Mouse (Mus musculus): Measurements from ENCODE around the gene Fjx1. TPM values are rescaled to one million over a fixed set of nuclear protein-coding genes. Genes with fewer than 3 reads are reported as not detected.

Gene Fjx1
- 21.7 and 25.0 TPM in 2 replicates for polyA plus RNA-seq (2014; fragmentation: Nextera tagmentation; extraction: Ambion mirVana)

- H3K27me3 ChIP-seq (replicated peaks; ENCODE audit: control insufficient read depth, insufficient read depth, low read length), result no peaks in the 10 kb centered on the region
- peak within 1 kb of the TSS; percentile 96 for H3K27ac ChIP-seq (ENCODE audit: low read depth, low read length)
- H3K9me3 ChIP-seq (replicated peaks; ENCODE audit: control insufficient read depth, low read length), result no peaks in the 10 kb centered on the region
- H3K4me2 ChIP-seq (ENCODE audit: low read length), result peak within 1 kb of the TSS; percentile 78
- peak within 1 kb of the TSS; percentile 86 for H3K4me3 ChIP-seq (ENCODE audit: low read depth, low read length)
- DNase-seq (ENCODE audit: low spot score), result peak; percentile 95
- H3K36me3 ChIP-seq (ENCODE audit: control insufficient read depth, insufficient read depth, low read length), result no peaks in the 10 kb centered on the region
- 3% methylated on average over 30 of the region's 49 CpGs for WGBS
- H3K9ac ChIP-seq (ENCODE audit: low read length), result peak within 1 kb of the TSS; percentile 95
- peak; percentile 87 for ATAC-seq
- peaks cover 16% of the 10 kb centered on the region for H3K4me1 ChIP-seq (ENCODE audit: control insufficient read depth, insufficient read depth, low read length)
These were observed at the start of gene Fjx1 for GRCm38 (mm10) chr2:102451671-102452549. Gene Fjx1, minus strand, starts transcription at chr2:102452499.

- Histone ChIP-seq H3K9ac (ENCODE audit: low read length) (no peak overlapping the region), H3K27me3 (replicated peaks; ENCODE audit: control insufficient read depth, insufficient read depth, low read length) (no peaks in the 10 kb centered on the region), H3K4me3 (ENCODE audit: low read depth, low read length) (no peak overlapping the region), H3K9me3 (replicated peaks; ENCODE audit: control insufficient read depth, low read length) (no peaks in the 10 kb centered on the region), H3K4me2 (ENCODE audit: low read length) (no peak overlapping the region), H3K27ac (ENCODE audit: low read depth, low read length) (no peak overlapping the region), H3K4me1 (ENCODE audit: control insufficient read depth, insufficient read depth, low read length) (no peaks in the 10 kb centered on the region), H3K36me3 (ENCODE audit: control insufficient read depth, insufficient read depth, low read length) (no peaks in the 10 kb centered on the region)
- ATAC-seq (no peak), DNase-seq (ENCODE audit: low spot score) (no peak)
- WGBS, result 60% methylated on average over 4 of the region's 4 CpGs
These were observed 47.8 kb upstream of the Fjx1 start for GRCm38 (mm10) chr2:102500001-102500689.

- H3K9ac ChIP-seq (ENCODE audit: low read length), result no peak overlapping the region
- no peak for ATAC-seq
- no peak overlapping the region for H3K4me3 ChIP-seq (ENCODE audit: low read depth, low read length)
- H3K27ac ChIP-seq (ENCODE audit: low read depth, low read length), result no peak overlapping the region
- DNase-seq (ENCODE audit: low spot score), result no peak
- H3K9me3 ChIP-seq (replicated peaks; ENCODE audit: control insufficient read depth, low read length), result no peaks in the 10 kb centered on the region
- no peaks in the 10 kb centered on the region for H3K27me3 ChIP-seq (replicated peaks; ENCODE audit: control insufficient read depth, insufficient read depth, low read length)
- H3K36me3 ChIP-seq (ENCODE audit: control insufficient read depth, insufficient read depth, low read length), result no peaks in the 10 kb centered on the region
- no peak overlapping the region for H3K4me2 ChIP-seq (ENCODE audit: low read length)
- WGBS, result 54% methylated on average over 3 of the region's 3 CpGs
- H3K4me1 ChIP-seq (ENCODE audit: control insufficient read depth, insufficient read depth, low read length), result no peaks in the 10 kb centered on the region
These were observed 28.4 kb upstream of the Fjx1 start for GRCm38 (mm10) chr2:102480738-102481137.

GRCm38 (mm10) chr2:102476101-102476500 lies 23.8 kb upstream of the Fjx1 start:
- no peak for ATAC-seq
- Histone ChIP-seq H3K9ac (ENCODE audit: low read length) (no peak overlapping the region), H3K27me3 (replicated peaks; ENCODE audit: control insufficient read depth, insufficient read depth, low read length) (no peaks in the 10 kb centered on the region), H3K9me3 (replicated peaks; ENCODE audit: control insufficient read depth, low read length) (no peaks in the 10 kb centered on the region), H3K27ac (ENCODE audit: low read depth, low read length) (no peak overlapping the region), H3K36me3 (ENCODE audit: control insufficient read depth, insufficient read depth, low read length) (no peaks in the 10 kb centered on the region), H3K4me1 (ENCODE audit: control insufficient read depth, insufficient read depth, low read length) (no peaks in the 10 kb centered on the region), H3K4me2 (ENCODE audit: low read length) (no peak overlapping the region), H3K4me3 (ENCODE audit: low read depth, low read length) (no peak overlapping the region)
- 62% methylated on average over 2 of the region's 2 CpGs for WGBS
- no peak for DNase-seq (ENCODE audit: low spot score)

- no peak for DNase-seq (ENCODE audit: low spot score)
- Histone ChIP-seq H3K9ac (ENCODE audit: low read length) (no peak overlapping the region), H3K27me3 (replicated peaks; ENCODE audit: control insufficient read depth, insufficient read depth, low read length) (no peaks in the 10 kb centered on the region), H3K27ac (ENCODE audit: low read depth, low read length) (no peak overlapping the region), H3K9me3 (replicated peaks; ENCODE audit: control insufficient read depth, low read length) (no peaks in the 10 kb centered on the region), H3K4me1 (ENCODE audit: control insufficient read depth, insufficient read depth, low read length) (no peaks in the 10 kb centered on the region), H3K4me3 (ENCODE audit: low read depth, low read length) (no peak overlapping the region), H3K36me3 (ENCODE audit: control insufficient read depth, insufficient read depth, low read length) (no peaks in the 10 kb centered on the region), H3K4me2 (ENCODE audit: low read length) (no peak overlapping the region)
- WGBS, result 72% methylated on average over 3 of the region's 3 CpGs
- ATAC-seq, result no peak
These were observed 16.3 kb upstream of the Fjx1 start for GRCm38 (mm10) chr2:102468645-102469044.

GRCm38 (mm10) chr2:102464342-102464732 lies 12.0 kb upstream of the Fjx1 start:
- Histone ChIP-seq H3K4me3 (ENCODE audit: low read depth, low read length) (no peak overlapping the region), H3K9ac (ENCODE audit: low read length) (no peak overlapping the region), H3K27ac (ENCODE audit: low read depth, low read length) (no peak overlapping the region), H3K4me2 (ENCODE audit: low read length) (no peak overlapping the region), H3K27me3 (replicated peaks; ENCODE audit: control insufficient read depth, insufficient read depth, low read length) (no peaks in the 10 kb centered on the region), H3K4me1 (ENCODE audit: control insufficient read depth, insufficient read depth, low read length) (no peaks in the 10 kb centered on the region), H3K9me3 (replicated peaks; ENCODE audit: control insufficient read depth, low read length) (no peaks in the 10 kb centered on the region), H3K36me3 (ENCODE audit: control insufficient read depth, insufficient read depth, low read length) (no peaks in the 10 kb centered on the region)
- DNase-seq (ENCODE audit: low spot score) (no peak), ATAC-seq (peak; percentile 29; the same call in 1 of the 2 replicates)
- WGBS, result 92% methylated on average over 2 of the region's 2 CpGs

GRCm38 (mm10) chr2:102463587-102464341 lies 11.5 kb upstream of the Fjx1 start:
- no peaks in the 10 kb centered on the region for H3K9me3 ChIP-seq (replicated peaks; ENCODE audit: control insufficient read depth, low read length)
- ATAC-seq, result peak; percentile 61; the same call in 1 of the 2 replicates

GRCm38 (mm10) chr2:102461491-102461890 lies 9.2 kb upstream of the Fjx1 start:
- H3K4me3 ChIP-seq (ENCODE audit: low read depth, low read length), result no peak overlapping the region
- DNase-seq (ENCODE audit: low spot score), result no peak
- no peak for ATAC-seq
- H3K4me1 ChIP-seq (ENCODE audit: control insufficient read depth, insufficient read depth, low read length), result no peaks in the 10 kb centered on the region
- H3K27ac ChIP-seq (ENCODE audit: low read depth, low read length), result no peak overlapping the region
- H3K4me2 ChIP-seq (ENCODE audit: low read length), result no peak overlapping the region
- H3K27me3 ChIP-seq (replicated peaks; ENCODE audit: control insufficient read depth, insufficient read depth, low read length), result no peaks in the 10 kb centered on the region
- H3K9ac ChIP-seq (ENCODE audit: low read length), result no peak overlapping the region
- H3K36me3 ChIP-seq (ENCODE audit: control insufficient read depth, insufficient read depth, low read length), result no peaks in the 10 kb centered on the region
- WGBS, result 87% methylated on average over 1 of the region's 1 CpGs
- H3K9me3 ChIP-seq (replicated peaks; ENCODE audit: control insufficient read depth, low read length), result no peaks in the 10 kb centered on the region

More at GRCm38 (mm10) chr2:102463587-102464341, 11.5 kb upstream of the Fjx1 start:
- H3K4me2 ChIP-seq (ENCODE audit: low read length), result no peak overlapping the region
- no peak overlapping the region for H3K9ac ChIP-seq (ENCODE audit: low read length)
- DNase-seq (ENCODE audit: low spot score), result peak; percentile 57
- H3K27ac ChIP-seq (ENCODE audit: low read depth, low read length), result peak overlapping the region; percentile 23; the same call in 1 of the 2 replicates
- H3K36me3 ChIP-seq (ENCODE audit: control insufficient read depth, insufficient read depth, low read length), result no peaks in the 10 kb centered on the region
- H3K27me3 ChIP-seq (replicated peaks; ENCODE audit: control insufficient read depth, insufficient read depth, low read length), result no peaks in the 10 kb centered on the region
- no peaks in the 10 kb centered on the region for H3K4me1 ChIP-seq (ENCODE audit: control insufficient read depth, insufficient read depth, low read length)
- WGBS, result 54% methylated on average over 12 of the region's 12 CpGs
- H3K4me3 ChIP-seq (ENCODE audit: low read depth, low read length), result no peak overlapping the region
